Mouse (Mus musculus): ENCODE measurements around the gene Rab3il1. TPM values are rescaled to one million over a fixed set of nuclear protein-coding genes. Genes with fewer than 3 reads are reported as not detected.
A peak's percentile ranks its signal among the peaks of the same experiment; 100 is the strongest.

Rab3il1 gene
- total RNA-seq (2012; rRNA removed): 0.04 TPM in 1 of 2 replicates, not detected in the other
- not detected in 2 replicates for total RNA-seq (2014; rRNA removed)
- not detected in 2 replicates for polyA plus RNA-seq (2012; ENCODE audit: insufficient read length, low read depth)

GRCm38 (mm10) chr19:10001206-10001969 lies at the start of gene Rab3il1, which contains the start of gene Best1:
TSS of gene Rab3il1 (plus strand) at chr19:10001669.
TSS of gene Best1 (minus strand) at chr19:10001633.
- dilution Hi-C loops (cut with MboI; ENCODE audit: extremely low pct_ligation_motif_present, extremely low pct_unique_long_range_greater_than_20kb, low sequenced_read_pairs): no loop called here

GRCm38 (mm10) chr19:9952390-9952789 lies 49.1 kb upstream of the Rab3il1 start:
- Histone ChIP-seq H3K4me3 (replicated peaks in 1 of 3; ENCODE audit: low read depth in 2 of 3, low read length in 2 of 3, poor library complexity in 1 of 3) (no peak overlapping the region), H3K9me3 (replicated peaks; ENCODE audit: low read length) (peaks cover 17% of the 10 kb centered on the region), H3K27ac (ENCODE audit: insufficient read depth, low read depth) (no peak overlapping the region), H3K27me3 (replicated peaks) (no peaks in the 10 kb centered on the region), H3K36me3 (replicated peaks in 1 of 2; ENCODE audit: control insufficient read depth in 1 of 2, insufficient read depth in 1 of 2, low read length in 1 of 2) (no peaks in the 10 kb centered on the region), H3K9ac (ENCODE audit: insufficient read depth, low read depth) (no peak overlapping the region), H3K4me2 (ENCODE audit: insufficient read depth, low read depth, poor library complexity, severe bottlenecking) (no peak overlapping the region), H3K79me2 (replicated peaks; ENCODE audit: control insufficient read depth, extremely low read depth, insufficient read depth, poor library complexity, severe bottlenecking) (no peaks in the 10 kb centered on the region), H3K4me1 (ENCODE audit: control insufficient read depth in 1 of 2, insufficient read depth in 2 of 2) (peaks cover 8 to 46% of the 10 kb centered on the region in 2 experiments; a peak in 3 of 4 replicates)
- in situ Hi-C loops (cut with MboI; ENCODE audit: low pct_ligation_motif_present, low pct_unique_long_range_greater_than_20kb, low sequenced_read_pairs): no loop called here
- DNase-seq (ENCODE audit: extremely low read depth): no peak
- dilution Hi-C loops (cut with MboI; ENCODE audit: extremely low pct_ligation_motif_present, extremely low pct_unique_long_range_greater_than_20kb, low sequenced_read_pairs): no loop called here
- TF ChIP-seq RCOR1 (conservative IDR thresholded peaks at IDR 0.05; ENCODE audit: low read depth, low read length) (no peak), IRF4 (IDR thresholded peaks at IDR 0.05; ENCODE audit: low read depth, low read length) (peak; percentile 53; the same call in 1 of the 2 replicates), HCFC1 (IDR thresholded peaks at IDR 0.05; ENCODE audit: low read depth, low read length) (no peak), MAX (IDR thresholded peaks at IDR 0.05; ENCODE audit: low read length) (no peak), EP300 (IDR thresholded peaks at IDR 0.05; ENCODE audit: low read length) (peak; percentile 33; the same call in 1 of the 2 replicates), MEF2A (IDR thresholded peaks at IDR 0.05; ENCODE audit: borderline replicate concordance, low read depth, low read length) (0 out of 2 replicates have a peak, but pooled peaks have one; percentile 11)

More at GRCm38 (mm10) chr19:10001206-10001969, at the start of gene Rab3il1, which contains the start of gene Best1:
- no peaks in the 10 kb centered on the region for H3K79me2 ChIP-seq (replicated peaks; ENCODE audit: control insufficient read depth, extremely low read depth, insufficient read depth, poor library complexity, severe bottlenecking)
- no peaks in the 10 kb centered on the region for H3K27me3 ChIP-seq (replicated peaks)
- DNase-seq (ENCODE audit: extremely low read depth): no peak
- no peaks in the 10 kb centered on the region for H3K36me3 ChIP-seq (replicated peaks in 1 of 2; ENCODE audit: control insufficient read depth in 1 of 2, insufficient read depth in 1 of 2, low read length in 1 of 2)
- no peak within 1 kb of the TSS for H3K4me2 ChIP-seq (ENCODE audit: insufficient read depth, low read depth, poor library complexity, severe bottlenecking)
- in situ Hi-C loops (cut with MboI; ENCODE audit: low pct_ligation_motif_present, low pct_unique_long_range_greater_than_20kb, low sequenced_read_pairs): no loop called here
- H3K27ac ChIP-seq (ENCODE audit: insufficient read depth, low read depth): no peak within 1 kb of the TSS
- no peaks in the 10 kb centered on the region for H3K4me1 ChIP-seq (ENCODE audit: control insufficient read depth in 1 of 2, insufficient read depth in 2 of 2)
- peaks cover 4% of the 10 kb centered on the region for H3K9me3 ChIP-seq (replicated peaks; ENCODE audit: low read length)
- no peak within 1 kb of the TSS for H3K4me3 ChIP-seq (replicated peaks in 1 of 3; ENCODE audit: low read depth in 2 of 3, low read length in 2 of 3, poor library complexity in 1 of 3)
- no peak within 1 kb of the TSS for H3K9ac ChIP-seq (ENCODE audit: insufficient read depth, low read depth)
- no peak for TF ChIP-seq ZNF384 (IDR thresholded peaks at IDR 0.05; ENCODE audit: low read depth, low read length)
- TF ChIP-seq JUN (IDR thresholded peaks at IDR 0.05; ENCODE audit: insufficient read depth, low read depth, low read length): no peak
- no peak for TF ChIP-seq ZKSCAN1 (IDR thresholded peaks at IDR 0.05; ENCODE audit: borderline replicate concordance, low read depth, low read length)
- no peak for TF ChIP-seq GABPA (IDR thresholded peaks at IDR 0.05; ENCODE audit: insufficient replicate concordance, low read depth, low read length)
- TF ChIP-seq MEF2A (IDR thresholded peaks at IDR 0.05; ENCODE audit: borderline replicate concordance, low read depth, low read length): no peak
- TF ChIP-seq KAT2A (IDR thresholded peaks at IDR 0.05; ENCODE audit: insufficient replicate concordance, low read length): no peak
- TF ChIP-seq NELFE (IDR thresholded peaks at IDR 0.05; ENCODE audit: low read depth, low read length): no peak
- no peak for TF ChIP-seq MAZ (IDR thresholded peaks at IDR 0.05; ENCODE audit: low read depth, low read length)
